Mouse (Mus musculus) right cerebral cortex, postnatal 10 days (tissue): ENCODE measurements at regions not wholly inside any gene's neighbourhood (a gene's known extent, or its start where the extent isn't known, plus 50 kb on each side); places are given as distances from the start of the nearest gene placed in this dataset.

Source experiments
- DNase-seq, 2 experiments: peaks; one replicate each; pipeline ENCODE4 v3.0.0; 2021; ENCODE audit warnings: low spot score in 2 of 2

DNA sequence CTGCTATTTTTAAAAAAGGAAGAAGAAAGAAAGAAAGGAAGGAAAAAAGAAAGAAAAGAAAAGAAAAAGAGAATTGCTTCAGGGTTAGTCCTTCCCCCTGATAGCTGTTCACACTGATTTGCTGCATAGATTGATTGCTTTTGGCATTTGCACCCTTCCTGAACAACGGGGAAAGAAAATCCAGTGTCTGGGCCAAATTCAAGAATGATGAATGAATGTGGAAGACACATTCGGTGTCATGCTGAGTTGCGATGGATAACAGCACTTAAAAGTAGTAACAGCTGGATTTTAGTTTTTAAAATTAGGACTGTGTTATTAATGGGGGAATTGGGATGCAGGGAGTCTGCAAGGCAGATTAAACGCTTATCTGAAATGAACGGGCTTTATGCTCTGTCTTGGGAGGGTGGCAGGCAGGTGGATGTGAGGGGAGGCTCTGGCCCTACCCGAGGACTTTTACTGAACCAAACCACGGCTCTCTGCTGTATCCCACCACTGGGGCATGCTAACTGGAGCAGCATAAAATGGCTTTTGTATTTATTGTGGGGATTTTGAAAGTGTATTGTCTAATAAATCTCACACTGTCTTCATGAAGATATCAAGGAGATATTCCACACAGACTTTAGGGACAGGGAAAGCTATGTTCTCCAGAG lies 114.4 kb downstream of the Lca5 start:
- no peak for DNase-seq

DNA sequence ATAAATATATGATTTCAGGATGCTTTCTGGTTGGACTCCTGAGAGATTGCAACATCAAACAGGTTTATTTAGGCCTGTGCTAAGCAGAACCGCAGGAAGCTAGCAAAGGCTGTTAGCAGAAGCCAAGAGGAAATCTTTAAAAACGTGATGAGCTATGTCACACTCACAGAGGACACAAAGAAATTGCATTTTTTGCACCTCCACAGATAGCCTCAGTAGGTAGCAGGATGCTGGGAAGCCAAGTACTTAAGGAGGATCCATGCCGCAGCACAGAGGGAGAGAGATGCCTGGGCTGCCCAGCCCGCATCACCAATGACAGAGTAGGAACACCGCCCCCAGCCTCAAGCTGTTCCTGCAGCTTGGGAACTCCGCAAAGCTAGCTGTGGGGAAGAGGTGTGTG lies 115.0 kb downstream of the Lca5 start:
- peak; percentile 90 to 94 for DNase-seq

- no peak for DNase-seq
Observed at GRCm38 (mm10) chr9:83324336-83324735, 116.6 kb downstream of the Lca5 start.

GRCm38 (mm10) chr9:83322991-83323583 lies 117.8 kb downstream of the Lca5 start:
- no peak for DNase-seq

DNA sequence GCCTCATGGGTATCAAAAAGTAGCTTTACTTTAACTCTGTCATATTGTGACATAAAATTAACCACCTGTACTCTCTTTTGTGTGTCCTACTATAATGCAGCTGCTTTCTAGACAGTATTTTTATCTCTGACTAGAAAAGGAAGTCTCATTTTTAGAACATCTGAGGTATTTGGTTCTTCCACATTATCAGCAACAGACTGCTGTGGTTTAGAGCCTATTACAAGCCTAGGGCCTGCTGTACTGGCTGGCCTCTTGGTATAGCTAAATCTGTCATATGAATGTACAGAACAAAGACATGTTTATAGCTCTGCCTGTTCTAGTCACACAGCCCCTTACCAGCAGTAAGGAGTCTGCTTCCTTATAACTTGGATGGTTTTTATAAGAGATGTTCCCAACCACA lies 119.1 kb downstream of the Lca5 start:
- no peak for DNase-seq

GRCm38 (mm10) chr9:83320834-83321233 lies 120.1 kb downstream of the Lca5 start:
- DNase-seq = no peak

DNA sequence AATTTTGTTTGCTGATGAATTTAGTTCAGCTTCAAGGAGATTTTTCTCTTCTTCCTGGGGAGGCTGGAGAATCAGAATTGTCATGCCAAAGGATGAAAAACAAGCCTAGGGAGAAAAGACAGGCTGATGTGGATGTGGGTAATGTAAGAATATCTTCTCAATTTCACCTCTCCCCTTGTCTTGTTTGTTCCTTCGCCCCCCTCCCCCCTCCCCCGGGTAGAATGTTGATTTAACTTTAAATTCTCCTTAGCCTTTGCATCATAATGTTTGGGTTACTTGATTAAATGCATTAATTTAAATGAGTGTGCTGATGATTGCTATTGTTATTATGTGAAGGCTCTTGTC lies 124.1 kb downstream of the Lca5 start:
- DNase-seq = no peak

- DNase-seq = peak; percentile 84 to 92
Observed at GRCm38 (mm10) chr9:83315941-83316817, 124.7 kb downstream of the Lca5 start.

DNA sequence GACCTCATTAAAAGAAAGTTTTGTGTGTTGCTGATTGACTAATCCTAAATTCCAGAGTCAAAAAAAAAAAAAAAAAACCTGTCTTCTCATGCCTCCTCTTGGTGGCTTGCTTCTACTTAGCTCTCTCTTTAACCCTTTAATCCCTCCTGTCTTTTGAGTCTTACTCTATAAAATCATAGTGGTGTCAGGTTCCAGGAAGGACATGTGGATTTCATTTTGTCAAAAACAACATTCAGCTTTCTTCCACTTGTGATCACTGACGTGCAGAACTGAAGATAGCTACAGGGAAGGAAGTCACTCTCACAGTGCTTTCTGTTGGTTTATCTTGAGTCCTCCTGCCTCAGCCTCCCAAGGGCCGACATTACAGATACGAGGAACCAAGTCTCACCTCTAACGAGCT lies 132.2 kb downstream of the Lca5 start:
- no peak for DNase-seq

- DNase-seq = no peak
Observed at GRCm38 (mm10) chr9:83308092-83308491, 132.8 kb downstream of the Lca5 start.

GRCm38 (mm10) chr9:83307349-83307938 lies 133.5 kb downstream of the Lca5 start:
- no peak for DNase-seq

DNA sequence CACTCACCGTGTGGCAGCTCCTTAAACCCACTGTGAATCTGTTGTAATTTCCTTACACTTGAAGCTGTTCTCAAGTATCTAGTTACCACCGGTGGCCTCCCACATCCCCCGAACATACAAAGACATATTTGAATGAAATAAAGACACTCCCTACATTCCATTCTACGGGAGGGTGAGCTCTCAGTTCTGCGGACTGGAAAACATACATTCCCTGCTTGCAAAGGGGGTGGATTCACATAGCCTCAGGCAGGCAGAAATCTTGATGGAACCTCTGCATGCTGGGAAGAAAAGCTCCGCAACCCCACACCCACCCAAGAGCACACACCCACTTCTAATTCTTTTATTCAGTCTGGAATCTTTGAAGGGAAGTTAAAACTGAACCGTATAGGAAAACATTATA lies 136.0 kb downstream of the Lca5 start:
- no peak for DNase-seq

DNA sequence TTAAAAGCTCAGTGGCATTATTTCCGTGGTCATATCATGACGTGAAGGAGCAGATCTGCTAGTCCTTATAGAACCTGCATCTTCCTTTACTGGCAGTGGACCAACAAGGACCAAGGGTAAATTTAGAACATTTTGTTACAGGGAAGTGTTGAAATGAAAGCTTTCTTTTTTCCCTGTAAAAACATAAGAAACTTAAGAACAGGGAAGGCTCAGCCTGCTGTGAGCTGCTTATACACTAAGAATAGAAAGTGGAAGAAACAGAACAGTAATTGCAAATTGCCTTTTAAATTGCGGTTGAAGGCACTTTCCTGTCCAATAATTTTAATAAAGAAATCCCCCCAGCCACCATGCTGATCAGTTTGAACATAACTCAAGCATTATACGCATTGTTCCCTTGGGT lies 140.4 kb downstream of the Lca5 start:
- DNase-seq = no peak

DNA sequence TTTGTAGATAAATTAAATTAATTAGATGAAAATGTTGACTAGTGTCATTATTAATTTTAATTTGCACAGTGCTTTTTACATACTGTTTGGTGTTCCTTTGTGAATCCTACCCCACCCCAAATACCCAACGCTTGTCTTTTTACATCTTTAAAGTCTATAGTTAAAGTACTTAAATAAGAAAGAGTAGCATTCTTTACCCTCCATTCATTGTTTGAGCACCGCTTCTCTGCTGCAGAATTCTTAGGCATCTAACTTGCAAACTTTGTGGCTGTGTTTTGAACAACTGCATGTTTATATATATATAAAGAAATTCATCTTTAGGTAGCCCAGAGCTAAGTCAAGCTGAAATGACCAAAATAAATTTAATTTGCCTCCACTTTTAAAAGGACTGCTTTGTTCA lies 140.9 kb downstream of the Lca5 start:
- DNase-seq = no peak

GRCm38 (mm10) chr9:83299623-83300022 lies 141.3 kb downstream of the Lca5 start:
- DNase-seq = no peak

- DNase-seq = no peak
Observed at GRCm38 (mm10) chr9:83295453-83295852, 145.5 kb downstream of the Lca5 start.

DNA sequence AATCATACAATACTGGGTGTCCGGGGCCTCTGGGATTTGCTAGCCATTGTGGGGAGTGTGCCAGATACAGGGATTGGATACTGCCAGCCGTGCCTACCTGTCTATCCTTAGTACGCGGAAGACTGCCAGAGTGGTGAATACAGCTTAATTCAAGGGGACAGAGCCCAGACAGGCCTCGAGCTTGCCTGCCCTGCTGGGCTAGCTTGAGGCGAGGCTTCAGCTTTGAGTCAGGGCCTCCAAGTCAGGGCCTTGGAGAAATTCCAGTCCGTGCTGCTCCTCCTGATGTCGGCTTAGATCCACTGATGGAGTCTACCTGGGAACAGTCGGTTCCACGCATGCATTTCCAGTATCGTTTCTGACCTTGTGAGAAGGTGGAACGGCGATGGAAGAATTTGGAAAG lies 146.5 kb downstream of the Lca5 start:
- no peak for DNase-seq

DNA sequence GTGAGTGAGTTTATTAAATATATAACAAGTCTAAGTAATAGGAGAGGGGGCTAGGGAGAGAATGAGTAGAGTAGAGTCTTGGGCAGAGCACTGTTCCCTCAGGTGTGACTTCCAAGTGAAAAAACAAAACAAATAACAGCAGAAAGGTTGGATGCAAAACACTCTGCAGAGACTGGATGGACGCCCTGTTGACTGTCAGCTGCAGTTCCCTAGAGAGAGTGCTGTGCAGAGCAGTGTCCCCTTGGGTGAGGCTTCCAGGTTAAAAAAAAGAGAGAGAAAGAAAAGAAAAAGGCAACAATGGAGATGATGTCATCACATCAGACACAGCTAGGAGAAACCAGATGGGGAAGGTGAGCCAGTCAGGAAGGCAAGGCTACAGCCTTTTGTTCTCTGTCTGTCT lies 137.6 kb upstream of the Hmgn3 start:
- DNase-seq = no peak

GRCm38 (mm10) chr9:83283662-83284061 lies 137.2 kb upstream of the Hmgn3 start:
- no peak for DNase-seq

DNA sequence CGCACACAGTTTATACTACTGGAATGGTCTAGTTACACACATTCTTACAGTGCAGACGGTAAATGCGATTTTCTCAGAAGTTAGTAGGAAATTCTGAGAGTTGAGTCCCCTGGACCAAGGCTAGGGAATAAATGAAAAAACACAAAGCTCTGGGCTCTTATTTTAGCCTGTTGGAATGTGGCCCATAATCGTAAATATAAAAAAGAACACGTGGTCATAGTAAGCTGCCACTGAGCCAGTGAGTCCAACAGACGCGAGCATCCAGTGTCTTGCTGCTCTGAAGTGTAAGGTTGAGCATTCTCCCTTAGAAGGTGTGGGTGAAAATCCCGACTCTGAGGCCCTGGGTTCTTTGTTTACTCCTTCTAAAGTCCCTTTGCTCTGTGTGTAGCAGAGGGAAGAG lies 136.8 kb upstream of the Hmgn3 start:
- no peak for DNase-seq

DNA sequence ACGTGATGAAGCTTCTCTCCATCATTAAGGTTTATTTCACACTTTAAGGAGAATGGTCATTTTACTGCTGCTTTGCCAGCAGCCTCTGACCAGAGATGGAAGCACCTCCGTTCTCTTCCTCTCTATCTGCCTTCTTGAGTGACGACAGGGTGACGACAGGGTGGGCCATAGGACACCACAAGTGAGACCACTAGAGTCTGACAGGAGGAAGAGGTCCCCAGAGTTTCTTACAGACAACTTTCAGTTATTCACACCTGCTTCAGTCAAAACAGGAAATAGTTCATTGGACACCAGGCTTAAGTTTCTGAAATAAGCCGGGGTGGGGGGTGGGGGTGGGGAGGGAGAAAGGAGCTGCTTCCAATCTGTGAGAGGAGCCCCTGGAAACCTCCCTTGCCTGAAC lies 131.3 kb upstream of the Hmgn3 start:
- DNase-seq = no peak

- no peak for DNase-seq
Observed at GRCm38 (mm10) chr9:83277356-83277755, 130.9 kb upstream of the Hmgn3 start.

DNA sequence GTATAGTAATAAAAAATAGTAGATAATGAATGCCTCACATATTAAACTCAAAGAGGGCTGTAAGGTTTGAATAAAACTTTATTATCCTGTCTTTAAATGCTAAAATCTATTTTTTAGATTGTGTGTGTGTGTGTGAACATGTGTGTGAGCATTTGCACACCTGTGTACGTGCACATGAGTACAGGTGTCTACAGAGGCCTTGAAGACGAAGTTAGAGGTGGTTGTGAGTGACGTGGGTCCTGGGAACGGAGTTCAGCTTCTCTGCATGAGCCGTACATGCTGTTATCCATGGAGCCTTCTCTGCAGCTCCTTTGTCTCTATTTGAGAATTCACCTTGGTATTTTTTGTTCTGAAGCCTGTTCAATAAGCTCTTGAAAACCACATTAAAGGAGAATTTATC lies 129.8 kb upstream of the Hmgn3 start:
- DNase-seq = no peak
